Mouse (Mus musculus) limb, embryonic 15.5 days (tissue): ENCODE measurements around the gene Zfp518a. TPM values are rescaled to one million over a fixed set of nuclear protein-coding genes. Genes with fewer than 3 reads are reported as not detected.

ENCODE experiments used
- ATAC-seq: fragments of 200-750 bp; cut with Nextera tagmentation; 2 replicates; pipeline ENCODE4 v1.8.0; 2017; ENCODE audit warnings: low read depth, moderate TSS enrichment; ENCODE audit not compliant: insufficient number of reproducible peaks, low FRiP score, low TSS enrichment
- H3K27ac ChIP-seq: fragments of 300-500 bp; sonication (generic); 2 replicates; pipeline ENCODE4 v1.5.1; 2015; ENCODE audit warnings: moderate library complexity, mild to moderate bottlenecking, inconsistent platforms
- H3K27me3 ChIP-seq: fragments of 300-500 bp; sonication (generic); 2 replicates; pipeline ENCODE4 v1.6.1; 2015; ENCODE audit warnings: inconsistent platforms
- H3K36me3 ChIP-seq: fragments of 300-500 bp; sonication (generic); 2 replicates; pipeline ENCODE4 v1.6.1; 2015; ENCODE audit warnings: inconsistent platforms
- H3K4me1 ChIP-seq: fragments of 300-500 bp; sonication (generic); 2 replicates; pipeline ENCODE4 v1.6.1; 2015; ENCODE audit warnings: inconsistent platforms
- H3K4me2 ChIP-seq: fragments of 300-500 bp; sonication (generic); 2 replicates; pipeline ENCODE4 v1.6.1; 2015; ENCODE audit warnings: mild to moderate bottlenecking, inconsistent platforms
- H3K4me3 ChIP-seq: fragments of 300-500 bp; sonication (generic); 2 replicates; pipeline ENCODE4 v1.5.1; 2015; ENCODE audit warnings: mild to moderate bottlenecking, inconsistent platforms
- H3K9ac ChIP-seq: fragments of 300-500 bp; sonication (generic); 2 replicates; pipeline ENCODE4 v1.6.1; 2015; ENCODE audit warnings: inconsistent platforms
- H3K9me3 ChIP-seq: fragments of 300-500 bp; sonication (generic); 2 replicates; pipeline ENCODE4 v1.6.1; 2016; ENCODE audit warnings: inconsistent platforms
- WGBS: fragments of 180-500 bp; shearing (Covaris S2); methylation state at CpG from one replicate; pipeline ENCODE4 v1.1.7; 2015; 5-methylcytosine and 5-hydroxymethylcytosine counted together
- polyA plus RNA-seq: library from polyadenylated mRNA; unstranded; fragments of >200 nt; fragmentation: Nextera tagmentation; extraction: Ambion mirVana; gene quantifications from 2 replicates; pipeline ENCODE4 v1.2.1, GENCODE M21; 2015

The Zfp518a gene
- polyA plus RNA-seq, 1 experiment from 2014 or later = 9.5 TPM

DNA sequence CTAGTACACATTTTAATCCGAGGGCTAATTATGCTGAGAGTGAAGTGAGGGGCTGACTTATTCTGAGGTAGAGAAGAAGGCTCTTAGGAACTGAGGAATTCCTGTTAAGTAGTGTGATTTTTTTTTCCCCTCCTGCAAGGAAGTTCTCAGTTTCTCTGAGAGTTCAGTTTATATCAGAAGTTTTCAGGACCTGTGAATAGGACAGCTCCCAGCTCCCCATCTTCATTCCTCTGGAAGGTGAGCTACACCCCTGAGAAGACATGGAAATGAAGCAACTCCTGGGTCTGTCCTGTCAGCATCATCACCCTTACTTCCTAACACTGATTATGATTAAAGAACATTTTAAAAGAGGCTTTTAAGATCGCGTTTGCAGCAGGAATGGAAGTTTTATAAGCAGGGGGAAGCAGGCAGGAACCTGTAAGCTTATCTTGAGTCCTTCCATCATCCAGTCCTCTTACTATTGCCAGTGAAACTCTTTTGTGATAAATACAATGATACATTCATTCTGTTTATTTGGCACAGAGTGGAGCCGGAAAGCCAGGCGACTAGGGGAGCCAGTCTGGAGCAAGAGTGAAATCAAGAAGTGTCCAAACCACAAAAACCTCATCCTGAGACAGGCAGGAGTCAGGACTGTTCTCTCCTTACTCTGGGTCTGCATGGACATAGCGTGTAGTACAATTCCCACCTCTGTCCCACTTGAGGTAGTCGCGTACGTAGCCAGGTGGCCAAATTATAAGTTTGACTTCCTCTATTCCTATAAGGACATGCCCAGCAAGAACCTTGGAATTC lies 37.3 kb downstream of the Zfp518a start:
- Histone ChIP-seq H3K9me3 (no peaks in the 10 kb centered on the region), H3K9ac (no peak overlapping the region), H3K27ac (no peak overlapping the region), H3K4me2 (no peak overlapping the region), H3K4me3 (no peak overlapping the region), H3K4me1 (no peaks in the 10 kb centered on the region), H3K27me3 (no peaks in the 10 kb centered on the region), H3K36me3 (no peaks in the 10 kb centered on the region)
- no peak for ATAC-seq
- WGBS = 59% methylated on average over 9 of the region's 9 CpGs

GRCm38 (mm10) chr19:40935376-40935775 lies 40.9 kb downstream of the Zfp518a start:
- H3K27ac ChIP-seq = no peak overlapping the region
- no peaks in the 10 kb centered on the region for H3K36me3 ChIP-seq
- H3K4me3 ChIP-seq = no peak overlapping the region
- H3K9ac ChIP-seq = no peak overlapping the region
- WGBS = 50% methylated on average over 8 of the region's 8 CpGs
- H3K4me1 ChIP-seq = no peaks in the 10 kb centered on the region
- no peaks in the 10 kb centered on the region for H3K9me3 ChIP-seq
- no peak overlapping the region for H3K4me2 ChIP-seq
- no peak for ATAC-seq
- no peaks in the 10 kb centered on the region for H3K27me3 ChIP-seq

GRCm38 (mm10) chr19:40936038-40936437 lies 41.5 kb downstream of the Zfp518a start:
- Histone ChIP-seq H3K4me3 (no peak overlapping the region), H3K27me3 (no peaks in the 10 kb centered on the region), H3K27ac (no peak overlapping the region), H3K4me1 (no peaks in the 10 kb centered on the region), H3K36me3 (no peaks in the 10 kb centered on the region), H3K4me2 (no peak overlapping the region), H3K9me3 (no peaks in the 10 kb centered on the region), H3K9ac (no peak overlapping the region)
- no peak for ATAC-seq
- whole genome bisulfite sequencing = 55% methylated on average over 5 of the region's 5 CpGs

GRCm38 (mm10) chr19:40943552-40943951 lies 49.0 kb downstream of the Zfp518a start:
- no peak for ATAC-seq
- Histone ChIP-seq H3K9ac (no peak overlapping the region), H3K36me3 (no peaks in the 10 kb centered on the region), H3K27me3 (no peaks in the 10 kb centered on the region), H3K27ac (no peak overlapping the region), H3K4me1 (no peaks in the 10 kb centered on the region), H3K4me3 (no peak overlapping the region), H3K4me2 (no peak overlapping the region), H3K9me3 (no peaks in the 10 kb centered on the region)
- 82% methylated on average over 7 of the region's 7 CpGs for WGBS

GRCm38 (mm10) chr19:40946937-40947577 lies 52.6 kb downstream of the Zfp518a start:
- H3K4me3 ChIP-seq = no peak overlapping the region
- H3K4me2 ChIP-seq = no peak overlapping the region
- H3K36me3 ChIP-seq = no peaks in the 10 kb centered on the region
- H3K9me3 ChIP-seq = no peaks in the 10 kb centered on the region
- no peak overlapping the region for H3K27ac ChIP-seq
- no peaks in the 10 kb centered on the region for H3K27me3 ChIP-seq
- WGBS = 70% methylated on average over 4 of the region's 4 CpGs
- H3K9ac ChIP-seq = no peak overlapping the region
- no peaks in the 10 kb centered on the region for H3K4me1 ChIP-seq
- ATAC-seq = no peak

DNA sequence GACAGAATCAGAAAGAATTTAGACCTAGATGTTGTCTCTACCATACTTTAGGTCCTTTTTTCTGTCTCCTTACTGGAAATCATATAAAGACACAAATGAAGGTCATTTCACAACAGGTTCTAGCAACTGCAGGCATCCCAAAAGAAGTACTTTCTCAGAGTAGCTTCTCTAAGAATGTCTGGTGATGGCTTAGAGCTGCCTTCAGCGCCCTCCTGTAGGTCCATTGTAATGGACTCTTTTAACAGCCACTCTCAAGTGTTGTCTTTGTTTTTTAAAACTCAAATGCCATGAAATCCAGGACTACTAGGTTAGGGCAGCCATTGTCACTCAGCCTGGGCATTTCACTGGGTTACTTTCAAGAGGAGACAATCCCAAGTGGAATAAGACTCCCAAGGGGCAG lies 64.5 kb downstream of the Zfp518a start:
- Histone ChIP-seq H3K27me3 (no peaks in the 10 kb centered on the region), H3K9me3 (no peaks in the 10 kb centered on the region), H3K4me1 (no peaks in the 10 kb centered on the region), H3K4me2 (no peak overlapping the region), H3K4me3 (no peak overlapping the region), H3K27ac (no peak overlapping the region), H3K36me3 (no peaks in the 10 kb centered on the region), H3K9ac (no peak overlapping the region)
- WGBS = 47% methylated on average over 1 of the region's 1 CpGs
- no peak for ATAC-seq

DNA sequence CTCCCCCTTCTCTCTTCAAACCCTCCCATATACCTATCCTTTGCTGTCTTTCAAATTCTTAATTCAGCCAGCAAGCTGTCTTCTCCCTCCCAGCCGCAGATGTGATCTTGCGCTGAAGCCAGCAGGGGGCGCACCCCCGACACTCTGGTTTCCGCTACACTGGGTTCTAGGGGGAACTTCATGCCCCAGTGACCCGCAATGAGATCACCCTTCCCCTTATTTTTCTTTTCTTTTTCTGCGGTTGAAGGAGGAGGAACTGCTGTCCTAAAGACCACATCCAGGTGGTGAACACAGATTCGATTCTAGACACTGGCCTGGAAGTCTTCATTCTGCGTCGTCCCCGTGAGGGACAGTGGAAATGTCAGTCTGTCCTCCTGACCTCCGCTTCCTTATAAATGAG lies 68.5 kb downstream of the Zfp518a start:
- no peak overlapping the region for H3K4me3 ChIP-seq
- no peak for ATAC-seq
- H3K36me3 ChIP-seq = no peaks in the 10 kb centered on the region
- H3K27me3 ChIP-seq = no peaks in the 10 kb centered on the region
- no peak overlapping the region for H3K27ac ChIP-seq
- no peaks in the 10 kb centered on the region for H3K9me3 ChIP-seq
- H3K4me2 ChIP-seq = no peak overlapping the region
- H3K4me1 ChIP-seq = peaks cover 13% of the 10 kb centered on the region; the same call in 1 of the 2 replicates
- H3K9ac ChIP-seq = no peak overlapping the region
- WGBS = 46% methylated on average over 12 of the region's 12 CpGs

- Histone ChIP-seq H3K4me2 (no peak overlapping the region), H3K9ac (no peak overlapping the region), H3K27me3 (no peaks in the 10 kb centered on the region), H3K4me1 (peaks cover 13% of the 10 kb centered on the region; the same call in 1 of the 2 replicates), H3K36me3 (no peaks in the 10 kb centered on the region), H3K9me3 (no peaks in the 10 kb centered on the region), H3K4me3 (no peak overlapping the region), H3K27ac (no peak overlapping the region)
- WGBS = 66% methylated on average over 3 of the region's 3 CpGs
- no peak for ATAC-seq
Observed at GRCm38 (mm10) chr19:40964367-40964891, 69.9 kb downstream of the Zfp518a start.

GRCm38 (mm10) chr19:40964936-40965850 lies 70.7 kb downstream of the Zfp518a start:
- no peaks in the 10 kb centered on the region for H3K36me3 ChIP-seq
- H3K27me3 ChIP-seq = no peaks in the 10 kb centered on the region
- no peak overlapping the region for H3K9ac ChIP-seq
- 64% methylated on average over 6 of the region's 6 CpGs for WGBS
- ATAC-seq = no peak
- H3K4me2 ChIP-seq = no peak overlapping the region
- H3K4me1 ChIP-seq = peaks cover 13% of the 10 kb centered on the region; the same call in 1 of the 2 replicates
- no peaks in the 10 kb centered on the region for H3K9me3 ChIP-seq
- H3K4me3 ChIP-seq = no peak overlapping the region
- H3K27ac ChIP-seq = no peak overlapping the region
